Mouse (Mus musculus) thymus, postnatal 4 days (tissue): ENCODE data around the gene Gm20388.
A peak's percentile ranks its signal among the peaks of the same experiment; 100 is the strongest.

Source experiments
- DNase-seq: peaks from one replicate; pipeline ENCODE4 v3.0.0; 2021

The Gm20388 gene

GRCm38 (mm10) chr8:120630848-120631247 lies 720.2 kb downstream of the Gm20388 start:
- no peak for DNase-seq

- DNase-seq, result no peak
Measured at GRCm38 (mm10) chr8:120631441-120632375, 721.1 kb downstream of the Gm20388 start.

- DNase-seq, result no peak
Measured at GRCm38 (mm10) chr8:120632969-120633664, 722.5 kb downstream of the Gm20388 start.

GRCm38 (mm10) chr8:120633665-120634271 lies 723.1 kb downstream of the Gm20388 start:
- DNase-seq, result peak; percentile 51

- DNase-seq, result peak; percentile 80
Measured at GRCm38 (mm10) chr8:120634329-120634839, 723.7 kb downstream of the Gm20388 start.

GRCm38 (mm10) chr8:120641245-120641644 lies 730.6 kb downstream of the Gm20388 start:
- no peak for DNase-seq

GRCm38 (mm10) chr8:120642031-120642662 lies 731.5 kb downstream of the Gm20388 start:
- DNase-seq, result no peak

GRCm38 (mm10) chr8:120644663-120645062 lies 734.0 kb downstream of the Gm20388 start:
- DNase-seq, result no peak

GRCm38 (mm10) chr8:120647532-120647931 lies 736.9 kb downstream of the Gm20388 start, which contains the start of gene 1190005I06Rik:
TSS of gene 1190005I06Rik (minus strand) at chr8:120647632.
- DNase-seq, result no peak

GRCm38 (mm10) chr8:120656322-120657052 lies 745.8 kb downstream of the Gm20388 start:
- no peak for DNase-seq

- no peak for DNase-seq
Measured at GRCm38 (mm10) chr8:120657415-120657814, 746.8 kb downstream of the Gm20388 start.

GRCm38 (mm10) chr8:120664566-120664965 lies 753.9 kb downstream of the Gm20388 start:
- no peak for DNase-seq

GRCm38 (mm10) chr8:120665726-120666455 lies 755.2 kb downstream of the Gm20388 start:
- DNase-seq, result peak; percentile 57

- no peak for DNase-seq
Measured at GRCm38 (mm10) chr8:120666807-120667470, 756.3 kb downstream of the Gm20388 start.

- peak; percentile 98 for DNase-seq
Measured at GRCm38 (mm10) chr8:120667561-120668373, 757.1 kb downstream of the Gm20388 start, which contains the start of the genes Gm27021 and Cox4i1. TSS of gene Gm27021 (minus strand) at chr8:120668079. TSS of gene Cox4i1 (plus strand) at chr8:120668222.

- no peak for DNase-seq
Measured at GRCm38 (mm10) chr8:120668374-120668905, 757.8 kb downstream of the Gm20388 start, which contains the start of gene Emc8. TSS of gene Emc8 (minus strand) at chr8:120668573.

- DNase-seq, result no peak
Measured at GRCm38 (mm10) chr8:120671775-120672174, 761.1 kb downstream of the Gm20388 start.

- DNase-seq, result no peak
Measured at GRCm38 (mm10) chr8:120672626-120673229, 762.1 kb downstream of the Gm20388 start.

GRCm38 (mm10) chr8:120673298-120673697 lies 762.7 kb downstream of the Gm20388 start:
- DNase-seq, result no peak
